Mouse (Mus musculus) brain, embryonic 14.5 days (tissue): ENCODE data around the gene Grip1. TPM values are rescaled to one million over a fixed set of nuclear protein-coding genes. Genes with fewer than 3 reads are reported as not detected.
A peak's percentile ranks its signal among the peaks of the same experiment; 100 is the strongest.

Experiments used
- DNase-seq: peaks from one replicate; pipeline ENCODE4 v3.0.0-alpha.2; 2011; ENCODE audit warnings: low read depth
- CTCF ChIP-seq: fragments of 200-500 bp; IDR thresholded peaks from 2 replicates; pipeline ENCODE4 v1.5.1; 2012; ENCODE audit warnings: inconsistent platforms, mild to moderate bottlenecking, moderate library complexity, borderline replicate concordance; ENCODE audit not compliant: insufficient read depth, insufficient read length; ENCODE audit errors: extremely low read depth
- POLR2A ChIP-seq: fragments of 200-500 bp; IDR thresholded peaks from 2 replicates; pipeline ENCODE4 v1.6.1; 2012; ENCODE audit warnings: mild to moderate bottlenecking, inconsistent platforms, borderline replicate concordance; ENCODE audit not compliant: poor library complexity, insufficient read depth, insufficient read length, severe bottlenecking; ENCODE audit errors: extremely low read depth
- polyA plus RNA-seq: library from polyadenylated mRNA; depleted of rRNA; stranded (reverse); fragments of >200 nt; gene quantifications from 2 replicates; pipeline ENCODE4 v1.2.3, GENCODE M21; 2012

Gene Grip1
- polyA plus RNA-seq, 1 experiment = 20.2 TPM

DNA sequence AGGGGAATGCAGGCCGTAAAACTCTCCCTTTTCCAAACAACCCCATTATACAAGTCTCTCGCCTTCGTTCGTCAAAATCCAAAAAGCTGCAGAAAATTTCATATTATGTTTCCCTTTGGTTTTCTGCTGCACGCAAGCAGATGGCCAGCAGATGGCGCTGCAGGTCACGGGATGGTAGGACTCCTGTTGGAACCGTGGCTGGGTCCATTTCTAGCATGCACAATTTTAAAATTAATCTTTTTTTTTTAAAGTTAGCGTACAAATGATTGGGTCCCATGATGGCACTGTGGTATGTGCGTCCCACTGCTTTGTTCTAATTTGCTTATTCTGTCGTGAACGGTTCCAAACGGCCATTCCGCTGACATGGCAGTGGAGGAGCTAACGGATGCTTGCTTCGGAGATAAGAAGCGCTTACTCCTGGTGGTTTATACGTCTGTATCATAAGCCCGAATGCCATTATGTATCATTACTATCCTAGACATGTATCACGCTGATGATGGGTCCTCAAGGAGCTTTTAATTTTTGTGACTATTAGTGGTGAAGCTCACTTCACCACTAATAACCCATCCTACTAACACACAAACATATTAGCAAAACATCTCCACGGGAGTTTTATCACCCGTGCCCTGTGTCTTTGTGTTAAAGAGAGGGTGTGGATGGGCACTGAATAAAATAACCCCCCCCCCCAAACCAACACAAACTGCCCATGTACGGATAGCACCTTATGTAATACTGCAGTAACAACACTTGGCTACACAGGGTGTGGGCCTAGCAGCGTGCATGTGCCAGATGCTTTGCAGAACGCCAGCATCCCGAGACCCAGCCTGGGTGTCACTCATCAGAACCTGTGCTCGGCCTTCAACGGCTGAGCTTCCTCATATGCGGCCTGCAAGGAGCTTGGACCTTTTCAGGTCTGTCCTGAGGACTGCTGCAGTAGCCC lies 193.1 kb downstream of the Grip1 start:
- DNase-seq = peak; percentile 76
- TF ChIP-seq CTCF (peak; percentile 92), POLR2A (no peak)

DNA sequence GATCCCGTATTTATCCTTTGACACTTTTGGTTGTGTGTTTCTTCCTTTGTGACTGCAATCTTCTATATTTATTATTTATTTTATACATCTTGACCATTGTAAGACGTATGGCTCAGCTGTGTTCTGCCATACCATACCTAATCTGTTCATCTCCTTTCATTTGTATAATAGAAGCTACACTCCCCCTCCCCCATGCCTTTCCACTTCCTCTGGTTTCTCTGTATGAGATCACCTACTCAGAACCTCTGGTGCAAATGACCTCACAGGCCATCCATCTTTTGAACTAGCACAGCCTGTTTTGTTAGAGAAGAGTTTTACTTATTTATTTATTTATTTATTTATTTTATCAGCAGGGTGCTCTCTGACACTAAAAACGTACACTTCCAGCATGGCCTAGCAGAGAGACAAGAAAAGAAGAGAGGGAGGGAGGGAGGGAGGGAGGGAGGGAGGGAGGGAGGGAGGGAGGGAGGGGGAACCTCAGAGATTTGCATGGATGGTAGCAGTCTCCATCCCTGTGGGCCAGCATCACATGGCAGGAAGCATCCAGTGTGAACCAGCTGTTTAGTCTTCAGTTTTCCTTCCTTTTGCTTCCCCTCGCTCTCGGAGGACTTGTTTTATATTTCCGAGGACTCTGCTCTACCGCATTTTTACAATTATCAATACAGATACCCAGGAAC lies 207.2 kb downstream of the Grip1 start:
- DNase-seq = no peak
- TF ChIP-seq POLR2A (no peak), CTCF (no peak)

DNA sequence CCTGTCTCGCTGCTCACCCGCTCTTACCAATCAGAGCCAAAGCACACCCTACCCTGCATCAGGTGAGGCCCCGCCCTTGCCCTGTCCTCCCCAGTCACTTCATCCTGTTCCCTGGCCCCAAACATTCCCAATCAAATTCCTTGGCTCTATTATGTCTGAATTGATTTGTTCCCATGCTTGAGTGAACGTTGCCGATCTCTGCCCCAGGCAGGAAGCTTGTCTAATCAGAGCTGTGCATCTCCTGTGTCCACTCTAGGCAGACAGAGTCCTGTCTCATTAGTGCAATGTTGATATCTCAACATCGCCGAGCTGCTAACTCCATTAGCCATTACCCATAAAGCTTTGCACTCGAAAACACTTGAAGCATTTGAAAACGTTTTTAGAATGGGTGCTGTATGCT lies 210.0 kb downstream of the Grip1 start:
- no peak for TF ChIP-seq CTCF
- TF ChIP-seq POLR2A = no peak
- DNase-seq = no peak

DNA sequence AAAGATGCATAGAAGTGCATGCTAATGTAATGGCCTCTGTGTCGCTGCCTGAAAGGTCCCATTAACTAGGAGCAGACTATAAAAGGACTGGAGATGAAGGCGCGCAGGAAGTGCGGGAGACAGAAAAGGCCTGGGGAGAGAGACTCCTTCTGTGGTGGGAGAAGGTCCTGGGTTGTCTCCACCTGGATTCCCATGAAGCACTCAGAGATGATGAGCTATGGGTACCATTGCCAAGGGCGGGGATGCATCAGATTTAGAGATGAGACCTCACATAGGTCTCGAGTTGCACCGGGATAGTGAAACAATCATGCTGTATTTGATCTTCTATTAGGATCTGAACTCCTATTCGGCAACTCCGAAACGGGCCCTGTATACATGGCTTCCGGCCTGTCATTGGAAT lies 212.8 kb downstream of the Grip1 start:
- DNase-seq = no peak
- TF ChIP-seq CTCF (no peak), POLR2A (no peak)

DNA sequence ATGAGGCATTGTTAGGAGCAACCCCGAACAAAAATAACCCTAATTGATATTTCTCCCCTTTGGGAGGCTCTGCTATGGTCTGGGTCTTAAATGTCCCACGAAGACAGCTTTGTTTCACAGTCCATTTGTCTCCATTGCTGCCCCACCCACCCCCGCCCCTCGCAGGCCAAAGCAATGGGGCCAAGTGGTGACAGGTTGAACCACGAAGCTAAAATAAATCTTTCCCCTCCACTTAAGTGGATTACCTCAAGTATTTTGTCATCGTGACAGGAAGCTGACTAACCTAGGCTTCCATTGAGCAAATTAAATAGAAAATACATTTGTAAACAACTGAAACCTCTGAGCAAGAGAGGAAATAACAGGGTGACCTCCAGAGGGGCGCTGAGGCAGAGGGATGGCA lies 216.8 kb downstream of the Grip1 start:
- DNase-seq = no peak
- no peak for TF ChIP-seq POLR2A
- no peak for TF ChIP-seq CTCF

DNA sequence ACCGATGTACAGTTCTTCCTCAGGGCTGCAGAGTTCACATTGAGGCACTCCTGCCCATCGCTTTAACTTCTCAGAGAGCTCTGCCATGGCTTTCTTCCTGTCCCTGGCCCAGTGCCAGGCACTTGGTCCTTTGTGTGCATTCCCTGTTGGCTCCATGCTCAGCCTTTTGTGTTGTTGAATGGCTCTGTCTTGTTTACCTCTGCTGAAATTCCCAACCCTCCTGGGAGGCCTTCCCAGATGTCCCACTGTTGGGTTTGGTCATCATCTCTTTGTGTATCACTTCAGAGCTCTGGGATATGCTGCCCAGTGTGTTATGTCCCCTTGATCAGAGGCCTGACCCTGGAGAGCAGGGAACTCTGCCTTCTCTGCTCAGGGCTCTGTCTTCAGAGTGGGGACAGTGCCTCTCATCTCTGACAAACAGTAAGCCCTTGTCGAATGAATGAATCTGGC lies 230.8 kb downstream of the Grip1 start:
- DNase-seq = peak; percentile 81
- no peak for TF ChIP-seq POLR2A
- TF ChIP-seq CTCF = no peak

DNA sequence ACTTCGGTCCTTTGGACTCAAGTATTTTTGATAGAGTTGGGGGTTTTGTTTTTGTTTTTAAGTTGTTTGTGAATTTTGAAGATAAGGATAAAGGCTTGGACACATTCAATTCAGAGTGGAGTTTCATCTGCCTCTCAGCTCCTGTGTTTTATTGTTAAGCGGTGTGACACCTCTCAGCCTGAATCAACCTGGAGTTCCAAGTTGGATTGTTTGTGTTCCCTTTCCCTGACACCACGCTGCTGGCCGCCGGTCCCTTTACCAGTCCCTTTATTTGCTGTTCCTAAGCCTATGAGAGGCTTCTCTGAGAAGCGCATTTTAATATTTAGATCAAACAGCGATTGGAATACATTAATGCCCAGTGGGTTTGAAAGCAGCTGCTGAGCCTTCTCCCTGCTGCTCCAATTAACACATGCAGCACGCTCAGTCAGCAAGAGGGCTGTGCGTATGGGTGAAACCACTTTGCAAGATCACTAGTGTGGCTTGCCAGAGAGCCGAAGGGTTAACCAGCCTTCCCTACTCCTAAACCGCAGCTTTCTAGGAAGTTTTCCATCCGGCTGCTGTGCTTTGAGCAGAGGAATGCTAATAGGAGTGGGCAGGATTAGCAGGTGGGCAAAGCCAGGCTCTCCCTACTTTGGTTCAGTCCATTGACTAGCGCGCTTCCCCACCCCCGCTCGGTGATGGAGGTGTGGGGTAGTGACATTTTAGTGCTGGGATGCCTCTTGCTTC lies 237.9 kb downstream of the Grip1 start:
- TF ChIP-seq POLR2A (no peak), CTCF (no peak)
- DNase-seq = peak; percentile 96

DNA sequence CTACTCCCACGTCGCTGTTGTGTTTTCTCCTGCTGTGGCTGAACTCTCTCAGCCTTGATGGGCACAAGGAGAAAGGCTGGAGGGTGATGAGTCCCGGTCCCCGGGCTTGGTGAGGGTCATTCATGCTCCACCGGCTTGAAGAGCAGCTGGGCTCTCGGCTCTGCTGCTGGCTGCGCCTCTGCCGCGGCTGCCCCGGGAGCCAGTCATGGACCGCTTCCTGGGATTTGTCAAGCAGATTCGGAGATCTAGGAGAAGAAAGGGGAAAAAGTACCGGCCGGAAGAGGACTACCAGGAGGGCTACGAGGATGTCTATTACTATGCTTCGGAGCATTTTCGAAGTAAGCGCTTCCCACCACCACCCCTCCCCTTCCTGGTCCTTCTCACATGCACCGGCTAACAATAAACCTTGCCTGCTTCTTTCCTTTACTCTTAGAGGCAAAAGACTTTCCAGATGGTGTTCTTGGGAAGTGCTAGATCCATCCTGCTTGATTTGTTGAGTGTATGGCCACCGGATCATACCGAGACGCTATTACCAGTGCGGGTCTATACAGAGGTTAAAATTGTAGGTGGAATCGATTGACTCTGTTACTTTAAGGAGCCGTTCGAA lies 238.8 kb downstream of the Grip1 start:
- DNase-seq = peak; percentile 70
- TF ChIP-seq CTCF (no peak), POLR2A (0 out of 2 replicates have a peak, but pooled peaks have one; percentile 11)

DNA sequence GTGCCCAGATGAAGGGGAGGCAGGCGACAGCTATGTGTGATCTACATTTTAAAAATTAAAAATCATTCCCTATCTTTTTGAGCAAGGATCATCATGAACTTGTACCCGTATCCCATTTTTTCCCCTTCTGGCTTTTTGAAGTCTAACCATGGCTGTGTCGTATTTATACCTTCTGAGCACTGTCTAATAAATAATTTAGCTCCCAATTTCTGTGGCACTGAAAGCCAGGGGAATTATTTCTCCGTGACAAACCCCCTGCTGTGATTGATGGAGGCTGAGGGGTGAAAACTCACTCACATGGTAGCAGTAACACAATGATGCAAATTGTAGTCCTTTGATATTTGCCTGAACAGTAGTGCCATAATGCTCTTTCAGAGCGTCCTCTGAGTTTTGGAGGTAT lies 239.8 kb downstream of the Grip1 start:
- no peak for TF ChIP-seq CTCF
- no peak for TF ChIP-seq POLR2A
- peak; percentile 56 for DNase-seq

DNA sequence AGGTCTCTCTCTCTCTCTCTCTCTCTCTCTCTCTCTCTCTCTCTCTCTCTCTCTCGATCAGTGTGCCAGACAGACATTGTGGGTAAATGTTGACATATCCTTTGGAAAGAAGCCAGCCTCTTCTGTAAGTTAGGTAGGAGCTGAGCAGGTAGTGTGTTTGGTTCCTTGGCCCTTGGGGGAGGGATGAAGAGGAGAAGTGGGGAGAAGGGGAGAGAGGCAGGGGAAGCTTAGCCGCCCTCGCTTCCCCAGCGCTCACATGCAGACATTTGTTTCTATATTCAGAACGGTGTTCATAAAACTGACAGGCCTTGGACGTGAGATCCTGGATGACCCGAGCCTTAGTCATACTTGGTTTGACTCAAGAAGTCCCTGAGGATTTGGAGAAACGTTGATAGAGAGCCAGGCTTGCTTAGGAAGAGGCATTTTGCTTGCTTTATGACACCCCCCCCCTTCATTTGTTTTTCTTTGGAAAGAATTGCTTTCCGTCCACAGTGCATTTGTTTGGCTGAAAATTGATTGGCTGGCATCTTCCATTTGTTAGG lies 243.7 kb downstream of the Grip1 start:
- no peak for DNase-seq
- TF ChIP-seq POLR2A (no peak), CTCF (no peak)

DNA sequence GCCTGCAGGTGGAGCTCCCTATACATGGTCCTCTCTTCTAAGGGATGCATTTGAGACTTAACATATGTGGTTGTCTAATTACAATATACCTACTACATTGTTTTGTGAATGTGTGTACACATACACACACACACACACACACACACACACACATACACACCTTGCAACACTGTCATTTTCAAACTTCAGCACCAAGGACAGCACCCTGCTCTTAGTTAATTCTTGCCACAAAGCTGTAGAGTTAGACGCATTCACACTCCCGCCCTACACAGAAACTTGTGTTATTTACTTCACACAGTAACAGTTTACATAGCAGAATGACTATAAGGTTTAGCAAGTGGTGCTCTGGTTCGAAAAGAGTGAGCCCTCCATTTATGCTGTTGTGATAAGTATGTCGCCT lies 251.7 kb downstream of the Grip1 start:
- TF ChIP-seq CTCF (no peak), POLR2A (no peak)
- no peak for DNase-seq

DNA sequence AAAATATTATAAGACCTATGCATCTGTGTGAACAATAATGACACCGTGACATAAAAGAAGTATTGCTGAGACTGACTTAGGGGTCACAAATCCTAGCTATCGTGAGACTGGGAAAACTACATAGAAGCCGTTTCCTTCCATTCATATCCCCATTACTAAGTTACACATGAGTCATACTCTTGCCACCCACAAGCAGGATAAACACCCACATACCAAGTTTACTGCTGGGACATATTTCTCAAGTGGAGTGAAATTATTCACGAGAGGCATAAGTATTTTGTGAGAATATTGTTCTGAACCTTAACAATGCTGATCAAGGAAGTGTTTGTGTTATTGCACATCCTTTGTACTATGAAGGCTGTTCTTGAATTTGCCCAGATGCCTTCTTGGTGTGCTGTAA lies 252.7 kb downstream of the Grip1 start:
- TF ChIP-seq CTCF (no peak), POLR2A (no peak)
- no peak for DNase-seq
